Mouse (Mus musculus) retina, postnatal 1 day (tissue): ENCODE data around the gene Map3k7.

Experiments
- DNase-seq: peaks from one replicate; pipeline ENCODE4 v3.0.0-alpha.2; 2012

Map3k7 gene

GRCm38 (mm10) chr4:32062381-32063059, 98.6 kb downstream of the Map3k7 start:
- no peak for DNase-seq

GRCm38 (mm10) chr4:32063291-32063690, 99.4 kb downstream of the Map3k7 start:
- no peak for DNase-seq
